Mouse (Mus musculus) limb, embryonic 15.5 days (tissue): ENCODE results near the gene Ccdc73. TPM values are rescaled to one million over a fixed set of nuclear protein-coding genes. Genes with fewer than 3 reads are reported as not detected.
"Not testable (repeated sequence)": the region's sequence is repeated elsewhere in the genome, so short reads cannot be mapped to it uniquely, and the experiment has no call there.

Source experiments
- ATAC-seq: fragments of 200-750 bp; cut with Nextera tagmentation; 2 replicates; pipeline ENCODE4 v1.8.0; 2017; ENCODE audit warnings: low read depth, moderate TSS enrichment; ENCODE audit not compliant: insufficient number of reproducible peaks, low FRiP score, low TSS enrichment
- H3K27ac ChIP-seq: fragments of 300-500 bp; sonication (generic); 2 replicates; pipeline ENCODE4 v1.5.1; 2015; ENCODE audit warnings: moderate library complexity, mild to moderate bottlenecking, inconsistent platforms
- H3K27me3 ChIP-seq: fragments of 300-500 bp; sonication (generic); 2 replicates; pipeline ENCODE4 v1.6.1; 2015; ENCODE audit warnings: inconsistent platforms
- H3K36me3 ChIP-seq: fragments of 300-500 bp; sonication (generic); 2 replicates; pipeline ENCODE4 v1.6.1; 2015; ENCODE audit warnings: inconsistent platforms
- H3K4me1 ChIP-seq: fragments of 300-500 bp; sonication (generic); 2 replicates; pipeline ENCODE4 v1.6.1; 2015; ENCODE audit warnings: inconsistent platforms
- H3K4me2 ChIP-seq: fragments of 300-500 bp; sonication (generic); 2 replicates; pipeline ENCODE4 v1.6.1; 2015; ENCODE audit warnings: mild to moderate bottlenecking, inconsistent platforms
- H3K4me3 ChIP-seq: fragments of 300-500 bp; sonication (generic); 2 replicates; pipeline ENCODE4 v1.5.1; 2015; ENCODE audit warnings: mild to moderate bottlenecking, inconsistent platforms
- H3K9ac ChIP-seq: fragments of 300-500 bp; sonication (generic); 2 replicates; pipeline ENCODE4 v1.6.1; 2015; ENCODE audit warnings: inconsistent platforms
- H3K9me3 ChIP-seq: fragments of 300-500 bp; sonication (generic); 2 replicates; pipeline ENCODE4 v1.6.1; 2016; ENCODE audit warnings: inconsistent platforms
- WGBS: fragments of 180-500 bp; shearing (Covaris S2); methylation state at CpG from one replicate; pipeline ENCODE4 v1.1.7; 2015; 5-methylcytosine and 5-hydroxymethylcytosine counted together
- polyA plus RNA-seq: library from polyadenylated mRNA; unstranded; fragments of >200 nt; fragmentation: Nextera tagmentation; extraction: Ambion mirVana; gene quantifications from 2 replicates; pipeline ENCODE4 v1.2.1, GENCODE M21; 2015

Ccdc73 gene
- polyA plus RNA-seq: 4.3 and 5.7 TPM in 2 replicates

GRCm38 (mm10) chr2:104867282-104867855 is at the start of gene Ccdc73:
TSS of gene Ccdc73 (plus strand) at chr2:104867805.
- Histone ChIP-seq H3K9me3 (no peaks in the 10 kb centered on the region), H3K27ac (no peak within 1 kb of the TSS), H3K36me3 (no peaks in the 10 kb centered on the region), H3K4me2 (no peak within 1 kb of the TSS), H3K4me3 (no peak within 1 kb of the TSS), H3K4me1 (no peaks in the 10 kb centered on the region), H3K9ac (no peak within 1 kb of the TSS), H3K27me3 (no peaks in the 10 kb centered on the region)
- 83% methylated on average over 13 of the region's 13 CpGs for WGBS
- no peak for ATAC-seq

DNA sequence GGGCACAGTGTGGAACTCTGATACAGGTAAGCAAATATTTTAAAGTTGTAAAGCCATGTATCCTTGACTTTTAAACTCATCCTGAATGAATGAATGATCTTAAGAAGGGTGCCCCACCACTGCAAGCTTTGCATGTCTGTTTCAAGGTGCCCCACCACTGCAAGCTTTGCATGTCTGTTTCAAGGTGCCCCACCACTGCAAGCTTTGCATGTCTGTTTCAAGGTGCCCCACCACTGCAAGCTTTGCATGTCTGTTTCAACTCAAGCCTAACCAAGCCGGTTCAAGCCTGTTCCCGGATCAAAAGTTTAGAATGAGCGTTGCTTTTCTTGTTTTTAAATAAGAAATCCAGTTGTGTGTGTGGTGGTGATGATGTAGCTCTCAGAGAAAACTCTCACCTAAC is 48.8 kb upstream of the Ccdc73 start:
- H3K27ac ChIP-seq, ATAC-seq, H3K9me3 ChIP-seq, H3K9ac ChIP-seq, H3K36me3 ChIP-seq, H3K4me2 ChIP-seq, H3K4me3 ChIP-seq, H3K27me3 ChIP-seq: not testable (repeated sequence)
- WGBS: 89% methylated on average over 3 of the region's 3 CpGs
- peaks cover 13% of the 10 kb centered on the region; the same call in 1 of the 2 replicates for H3K4me1 ChIP-seq

- H3K9ac ChIP-seq: no peak overlapping the region
- no peak for ATAC-seq
- no peaks in the 10 kb centered on the region for H3K36me3 ChIP-seq
- H3K27me3 ChIP-seq: no peaks in the 10 kb centered on the region
- 90% methylated on average over 4 of the region's 4 CpGs for WGBS
- H3K9me3 ChIP-seq: no peaks in the 10 kb centered on the region
- no peaks in the 10 kb centered on the region for H3K4me1 ChIP-seq
- no peak overlapping the region for H3K4me3 ChIP-seq
- H3K27ac ChIP-seq: no peak overlapping the region
- no peak overlapping the region for H3K4me2 ChIP-seq
Measured at GRCm38 (mm10) chr2:104826191-104826590, 41.4 kb upstream of the Ccdc73 start.

DNA sequence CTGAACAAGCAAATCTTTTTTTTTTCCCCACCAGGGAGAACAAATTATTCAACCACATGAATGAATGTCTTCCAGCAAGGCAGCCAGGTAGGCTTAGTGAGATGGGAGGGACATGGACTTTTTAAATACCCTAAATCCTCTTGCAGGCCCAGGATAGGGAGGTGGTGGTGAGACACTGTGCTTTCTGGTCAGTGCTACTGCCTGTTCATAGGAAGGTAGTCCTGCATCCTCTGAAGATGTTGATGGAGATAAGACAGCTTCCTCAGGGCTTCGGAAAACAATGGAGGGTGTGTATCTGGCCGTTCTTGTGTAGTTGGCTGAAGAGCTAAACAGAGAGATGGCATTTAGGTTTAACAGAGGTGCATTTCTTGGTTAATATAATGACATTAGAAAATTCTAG is 35.1 kb upstream of the Ccdc73 start:
- 81% methylated on average over 2 of the region's 2 CpGs for WGBS
- H3K4me2 ChIP-seq: no peak overlapping the region
- ATAC-seq: no peak

GRCm38 (mm10) chr2:104840974-104841373 is 26.6 kb upstream of the Ccdc73 start:
- H3K36me3 ChIP-seq: no peaks in the 10 kb centered on the region
- H3K4me2 ChIP-seq: no peak overlapping the region
- no peak overlapping the region for H3K27ac ChIP-seq
- ATAC-seq: no peak
- no peak overlapping the region for H3K9ac ChIP-seq
- H3K4me3 ChIP-seq: no peak overlapping the region
- no peaks in the 10 kb centered on the region for H3K9me3 ChIP-seq
- H3K27me3 ChIP-seq: no peaks in the 10 kb centered on the region
- no peaks in the 10 kb centered on the region for H3K4me1 ChIP-seq

More for the DNA sequence above, 35.1 kb upstream of the Ccdc73 start:
- no peaks in the 10 kb centered on the region for H3K27me3 ChIP-seq
- no peak overlapping the region for H3K9ac ChIP-seq
- H3K4me1 ChIP-seq: no peaks in the 10 kb centered on the region
- no peaks in the 10 kb centered on the region for H3K9me3 ChIP-seq
- no peak overlapping the region for H3K4me3 ChIP-seq
- H3K27ac ChIP-seq: no peak overlapping the region
- no peaks in the 10 kb centered on the region for H3K36me3 ChIP-seq

GRCm38 (mm10) chr2:104841736-104842135 is 25.9 kb upstream of the Ccdc73 start:
- Histone ChIP-seq H3K4me2 (no peak overlapping the region), H3K27me3 (no peaks in the 10 kb centered on the region), H3K9ac (no peak overlapping the region), H3K4me3 (no peak overlapping the region), H3K4me1 (peaks cover 1% of the 10 kb centered on the region; the same call in 1 of the 2 replicates), H3K36me3 (no peaks in the 10 kb centered on the region), H3K27ac (no peak overlapping the region), H3K9me3 (no peaks in the 10 kb centered on the region)
- no peak for ATAC-seq
- WGBS: 64% methylated on average over 7 of the region's 7 CpGs

GRCm38 (mm10) chr2:104842559-104842958 is 25.0 kb upstream of the Ccdc73 start:
- Histone ChIP-seq H3K9ac (no peak overlapping the region), H3K27me3 (no peaks in the 10 kb centered on the region), H3K9me3 (no peaks in the 10 kb centered on the region), H3K4me1 (peaks cover 5% of the 10 kb centered on the region; the same call in 1 of the 2 replicates), H3K27ac (no peak overlapping the region), H3K36me3 (no peaks in the 10 kb centered on the region), H3K4me2 (no peak overlapping the region), H3K4me3 (no peak overlapping the region)
- no peak for ATAC-seq

DNA sequence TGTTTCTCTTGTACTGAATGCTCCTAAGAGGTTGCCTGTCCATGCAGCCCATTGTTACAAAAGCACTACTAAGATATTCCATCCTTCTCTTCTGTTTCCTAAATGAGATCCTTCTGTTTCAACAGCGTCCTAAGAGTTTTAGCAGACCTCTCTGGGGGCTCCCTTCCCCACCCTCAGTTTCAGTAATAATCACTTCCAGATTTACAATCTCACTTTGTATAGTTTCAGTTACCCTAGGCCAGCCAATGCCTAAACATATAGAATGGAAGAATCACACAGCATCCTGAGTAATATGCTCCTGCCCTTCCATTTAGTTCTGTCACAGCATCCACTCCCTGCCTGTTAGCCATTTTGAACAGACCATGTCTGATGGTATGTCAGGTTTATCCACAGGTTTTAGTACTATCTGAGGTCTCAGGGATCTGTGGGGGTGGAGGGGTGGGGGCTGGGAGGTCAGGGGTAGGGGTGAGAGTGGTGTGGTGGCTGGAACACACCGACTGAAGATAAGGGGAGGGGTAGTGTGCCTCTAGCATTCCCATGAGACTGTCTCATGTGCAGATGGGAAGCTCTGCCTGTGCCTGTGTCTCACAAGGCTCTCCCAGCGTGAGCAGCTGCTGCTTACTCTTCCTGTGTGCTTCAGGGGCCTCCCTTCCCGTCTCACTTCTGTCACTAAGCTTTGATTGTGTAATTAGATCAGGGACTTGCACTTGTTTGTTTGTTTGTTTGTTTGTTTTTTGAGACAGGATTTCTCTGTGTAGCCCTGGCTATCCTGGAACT is 20.8 kb upstream of the Ccdc73 start:
- ATAC-seq: no peak
- no peaks in the 10 kb centered on the region for H3K36me3 ChIP-seq
- H3K4me1 ChIP-seq: peaks cover 17% of the 10 kb centered on the region
- no peaks in the 10 kb centered on the region; the same call in 1 of the 2 replicates for H3K27me3 ChIP-seq
- H3K4me2 ChIP-seq: no peak overlapping the region
- WGBS: 30% methylated on average over 4 of the region's 4 CpGs
- H3K9me3 ChIP-seq: no peaks in the 10 kb centered on the region
- H3K27ac ChIP-seq: no peak overlapping the region
- H3K9ac ChIP-seq: no peak overlapping the region
- H3K4me3 ChIP-seq: no peak overlapping the region

- H3K27ac ChIP-seq: no peak overlapping the region
- H3K9ac ChIP-seq: no peak overlapping the region
- H3K27me3 ChIP-seq: no peaks in the 10 kb centered on the region; the same call in 1 of the 2 replicates
- H3K4me1 ChIP-seq: peaks cover 17% of the 10 kb centered on the region
- H3K4me3 ChIP-seq: no peak overlapping the region
- H3K4me2 ChIP-seq: no peak overlapping the region
- ATAC-seq: no peak
- 44% methylated on average over 2 of the region's 2 CpGs for WGBS
- H3K36me3 ChIP-seq: no peaks in the 10 kb centered on the region
- H3K9me3 ChIP-seq: no peaks in the 10 kb centered on the region
Measured at GRCm38 (mm10) chr2:104847645-104848044, 20.0 kb upstream of the Ccdc73 start.

- Histone ChIP-seq H3K9me3 (no peaks in the 10 kb centered on the region), H3K4me1 (peaks cover 17% of the 10 kb centered on the region), H3K27ac (no peak overlapping the region), H3K36me3 (no peaks in the 10 kb centered on the region), H3K4me3 (peak overlapping the region; percentile 54), H3K9ac (no peak overlapping the region), H3K4me2 (peak overlapping the region; percentile 98), H3K27me3 (no peaks in the 10 kb centered on the region; the same call in 1 of the 2 replicates)
- 22% methylated on average over 16 of the region's 16 CpGs for WGBS
- no peak for ATAC-seq
Measured at GRCm38 (mm10) chr2:104848235-104849161, 19.1 kb upstream of the Ccdc73 start.

- Histone ChIP-seq H3K9ac (0 out of 2 replicates have a peak within 1 kb of the TSS, but pooled peaks have one; percentile 23), H3K27me3 (no peaks in the 10 kb centered on the region; the same call in 1 of the 2 replicates), H3K4me2 (peak within 1 kb of the TSS; percentile 98), H3K9me3 (no peaks in the 10 kb centered on the region), H3K27ac (no peak within 1 kb of the TSS), H3K4me1 (peaks cover 17% of the 10 kb centered on the region), H3K36me3 (no peaks in the 10 kb centered on the region), H3K4me3 (peak within 1 kb of the TSS; percentile 54)
- peak; percentile 58; the same call in 1 of the 2 replicates for ATAC-seq
- WGBS: under 1% methylated on average over 58 of the region's 62 CpGs
Measured at GRCm38 (mm10) chr2:104849276-104849990, 18.2 kb upstream of the Ccdc73 start, which contains the start of gene Prrg4. TSS of gene Prrg4 (minus strand) at chr2:104849876.
